Mouse (Mus musculus) brain, embryonic 14.5 days (tissue): ENCODE measurements around the gene Thop1.

Experiments
- CTCF ChIP-seq: fragments of 200-500 bp; IDR thresholded peaks from 2 replicates; pipeline ENCODE4 v1.5.1; 2012; ENCODE audit warnings: inconsistent platforms, mild to moderate bottlenecking, moderate library complexity, borderline replicate concordance; ENCODE audit not compliant: insufficient read depth, insufficient read length; ENCODE audit errors: extremely low read depth
- POLR2A ChIP-seq: fragments of 200-500 bp; IDR thresholded peaks from 2 replicates; pipeline ENCODE4 v1.6.1; 2012; ENCODE audit warnings: mild to moderate bottlenecking, inconsistent platforms, borderline replicate concordance; ENCODE audit not compliant: poor library complexity, insufficient read depth, insufficient read length, severe bottlenecking; ENCODE audit errors: extremely low read depth

DNA sequence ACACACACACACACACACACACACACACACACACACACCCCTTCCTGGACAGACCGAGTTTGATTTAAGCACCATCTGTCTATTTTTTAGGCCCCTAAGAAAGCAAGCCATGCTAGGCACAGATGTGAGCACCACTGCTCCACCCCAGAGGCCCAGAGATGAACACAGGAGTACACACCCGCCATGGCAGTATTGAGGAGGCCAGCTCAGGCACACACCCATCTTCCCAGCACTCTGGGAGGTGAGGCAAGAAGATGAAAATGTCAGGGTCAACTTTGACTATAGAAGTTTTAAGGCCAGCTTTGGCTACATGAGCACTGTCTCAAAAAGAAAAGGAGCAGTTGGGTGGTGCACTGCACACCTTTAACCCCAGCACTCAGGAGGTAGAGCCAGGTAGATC lies 53.1 kb downstream of the Thop1 start:
- no peak for TF ChIP-seq POLR2A
- no peak for TF ChIP-seq CTCF
